Mouse (Mus musculus) intestine, postnatal 0 days (tissue): ENCODE measurements around the gene Ccnjl. TPM values are rescaled to one million over a fixed set of nuclear protein-coding genes. Genes with fewer than 3 reads are reported as not detected.

Experiments used
- ATAC-seq: fragments of 200-750 bp; cut with Nextera tagmentation; 2 replicates; pipeline ENCODE4 v1.8.0; 2017; ENCODE audit warnings: mild to moderate bottlenecking, moderate TSS enrichment, moderate library complexity
- H3K27ac ChIP-seq: fragments of 300-500 bp; sonication (generic); 2 replicates; pipeline ENCODE4 v1.5.1; 2014; ENCODE audit warnings: mild to moderate bottlenecking, low read depth, low read length, moderate library complexity
- H3K27me3 ChIP-seq: fragments of 300-500 bp; sonication (generic); replicated peaks from 2 replicates; pipeline ENCODE4 v1.6.1; 2014; ENCODE audit warnings: low read length, mixed read lengths; ENCODE audit not compliant: control insufficient read depth, insufficient read depth
- H3K36me3 ChIP-seq: fragments of 300-500 bp; sonication (generic); 2 replicates; pipeline ENCODE4 v1.6.1; 2014; ENCODE audit warnings: mild to moderate bottlenecking, moderate library complexity; ENCODE audit not compliant: control insufficient read depth, insufficient read depth
- H3K4me1 ChIP-seq: fragments of 300-500 bp; sonication (generic); replicated peaks from 2 replicates; pipeline ENCODE4 v1.6.1; 2014; ENCODE audit warnings: antibody characterized with exemption, low read length, mixed read lengths; ENCODE audit not compliant: control insufficient read depth, insufficient read depth
- H3K4me2 ChIP-seq: fragments of 300-500 bp; sonication (generic); replicated peaks from 2 replicates; pipeline ENCODE4 v1.6.1; 2014; ENCODE audit warnings: low read depth, mild to moderate bottlenecking, moderate library complexity
- H3K4me3 ChIP-seq: fragments of 300-500 bp; sonication (generic); 2 replicates; pipeline ENCODE4 v1.5.1; 2014; ENCODE audit warnings: low read depth, low read length
- H3K9ac ChIP-seq: fragments of 300-500 bp; sonication (generic); 2 replicates; pipeline ENCODE4 v1.6.1; 2014; ENCODE audit warnings: mild to moderate bottlenecking, low read depth, low read length
- H3K9me3 ChIP-seq: fragments of 300-500 bp; sonication (generic); 2 replicates; pipeline ENCODE4 v1.6.1; 2016; ENCODE audit warnings: mixed run types; ENCODE audit not compliant: control insufficient read depth
- CTCF ChIP-seq: sonication (generic); IDR thresholded peaks from 2 replicates; pipeline ENCODE4 v1.5.1; 2016; ENCODE audit warnings: low read depth, mild to moderate bottlenecking, control low read depth, antibody characterized with exemption, moderate library complexity
- WGBS: fragments of 180-500 bp; shearing (Covaris S2); extraction: QIAGEN DNeasy Blood & Tissue Kit; methylation state at CpG from one replicate; pipeline ENCODE4 v1.1.7; 2014; 5-methylcytosine and 5-hydroxymethylcytosine counted together
- polyA plus RNA-seq: library from polyadenylated mRNA; unstranded; fragments of >200 nt; fragmentation: Nextera tagmentation; extraction: Ambion mirVana; gene quantifications from 2 replicates; pipeline ENCODE4 v1.2.1, GENCODE M21; 2015

Ccnjl gene
- polyA plus RNA-seq, 1 experiment from 2014 or later = 15.8 TPM

DNA sequence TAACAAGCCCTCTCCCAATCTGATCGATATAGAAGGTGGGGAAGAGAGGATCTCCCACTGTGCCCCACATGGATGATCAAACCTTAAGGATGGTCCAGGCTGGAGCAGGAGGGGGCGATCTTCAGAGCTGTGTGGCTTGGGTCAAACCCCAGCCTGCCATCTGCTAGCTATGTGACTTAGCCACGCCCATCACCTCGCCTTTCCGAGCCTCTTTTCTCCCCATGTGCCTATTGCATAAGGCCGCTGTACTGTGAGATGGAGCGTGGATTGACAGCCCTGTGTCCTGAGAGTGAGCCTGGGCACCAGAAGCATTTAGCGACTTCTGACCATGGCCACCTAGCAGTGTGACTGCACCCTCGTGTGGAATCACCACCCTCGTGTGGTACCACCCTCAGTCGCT lies 43.9 kb upstream of the Ccnjl start:
- no peaks in the 10 kb centered on the region for H3K4me1 ChIP-seq
- H3K9ac ChIP-seq = no peak overlapping the region
- 47% methylated on average over 11 of the region's 11 CpGs for WGBS
- no peaks in the 10 kb centered on the region for H3K36me3 ChIP-seq
- TF ChIP-seq CTCF = no peak
- H3K27ac ChIP-seq = no peak overlapping the region
- H3K4me2 ChIP-seq = no peak overlapping the region
- no peaks in the 10 kb centered on the region for H3K27me3 ChIP-seq
- no peaks in the 10 kb centered on the region for H3K9me3 ChIP-seq
- no peak overlapping the region for H3K4me3 ChIP-seq
- no peak for ATAC-seq

DNA sequence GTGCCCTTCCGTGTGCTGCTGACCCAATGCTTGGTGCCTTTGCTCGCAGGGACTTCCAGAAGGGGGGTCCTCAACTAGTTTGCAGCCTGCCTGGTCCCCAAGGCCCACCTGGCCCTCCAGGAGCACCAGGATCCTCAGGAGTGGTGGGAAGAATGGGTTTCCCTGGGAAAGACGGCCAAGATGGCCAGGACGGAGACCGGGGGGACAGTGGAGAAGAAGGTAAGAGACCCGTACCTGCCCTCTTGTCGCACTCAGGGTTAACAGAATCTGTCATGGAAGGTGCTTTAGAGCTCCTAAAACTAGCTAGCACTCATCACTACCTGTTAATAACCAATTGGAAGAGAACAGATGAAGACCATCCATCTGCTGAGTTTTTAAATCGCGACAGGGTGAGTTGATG lies 42.7 kb upstream of the Ccnjl start:
- H3K4me3 ChIP-seq = no peak overlapping the region
- H3K4me1 ChIP-seq = no peaks in the 10 kb centered on the region
- no peak overlapping the region for H3K27ac ChIP-seq
- H3K4me2 ChIP-seq = no peak overlapping the region
- H3K9ac ChIP-seq = no peak overlapping the region
- TF ChIP-seq CTCF = no peak
- 87% methylated on average over 9 of the region's 9 CpGs for WGBS
- no peaks in the 10 kb centered on the region for H3K27me3 ChIP-seq
- ATAC-seq = no peak
- no peaks in the 10 kb centered on the region for H3K9me3 ChIP-seq
- H3K36me3 ChIP-seq = no peaks in the 10 kb centered on the region

DNA sequence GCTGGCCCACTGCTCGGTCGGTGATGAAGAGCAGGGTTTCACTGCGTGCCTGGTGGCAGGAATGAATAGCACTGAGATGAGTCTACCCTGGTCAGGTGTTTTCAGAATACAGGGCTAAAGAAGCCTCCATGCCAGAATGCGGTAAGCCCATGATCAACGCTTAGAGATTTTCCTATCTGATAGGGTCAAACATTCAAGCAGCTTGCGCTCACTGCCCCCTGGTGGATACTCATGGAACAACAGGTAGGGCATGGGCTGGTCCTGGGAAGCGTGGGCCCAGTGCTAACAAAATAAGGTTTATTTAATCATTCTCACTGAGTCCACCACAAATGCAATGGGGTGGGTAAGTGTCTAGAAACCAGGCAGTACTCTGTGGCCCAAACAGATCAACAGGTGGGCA lies 35.9 kb upstream of the Ccnjl start:
- ATAC-seq = peak; percentile 39
- WGBS = 32% methylated on average over 7 of the region's 7 CpGs
- Histone ChIP-seq H3K4me2 (no peak overlapping the region), H3K27ac (no peak overlapping the region), H3K36me3 (no peaks in the 10 kb centered on the region), H3K9ac (no peak overlapping the region), H3K27me3 (no peaks in the 10 kb centered on the region), H3K4me3 (no peak overlapping the region), H3K9me3 (no peaks in the 10 kb centered on the region), H3K4me1 (no peaks in the 10 kb centered on the region)
- peak; percentile 97 for TF ChIP-seq CTCF

DNA sequence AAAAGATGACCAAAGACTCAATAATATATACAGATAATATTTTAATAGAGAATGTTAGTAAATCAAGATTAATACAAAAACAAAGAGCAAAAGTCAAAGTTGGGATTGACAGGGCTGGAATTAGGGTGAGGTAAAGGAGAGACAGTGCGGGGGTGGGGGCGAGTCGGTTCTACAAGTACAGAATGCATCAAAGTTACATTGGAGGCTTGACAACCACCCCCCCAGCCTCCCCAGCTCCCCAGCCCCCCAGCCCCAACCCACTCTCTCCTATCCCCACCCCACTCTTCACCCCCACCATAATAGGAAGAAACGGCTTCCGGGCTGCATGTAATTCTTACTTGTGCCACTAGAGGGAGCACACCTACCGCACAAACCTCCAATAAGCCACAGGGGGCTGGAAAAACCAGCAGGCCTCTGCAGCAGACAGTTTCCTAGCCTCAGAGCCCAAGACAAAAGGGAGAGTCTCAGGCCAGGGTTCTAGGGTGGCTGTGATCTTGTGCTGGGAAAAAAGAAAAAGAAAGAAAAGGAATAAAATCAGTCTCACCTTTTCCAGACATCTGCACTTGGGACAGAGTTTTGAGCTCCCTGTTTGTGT lies 34.7 kb upstream of the Ccnjl start:
- peak; percentile 88 for TF ChIP-seq CTCF
- Histone ChIP-seq H3K9ac (no peak overlapping the region), H3K4me1 (no peaks in the 10 kb centered on the region), H3K36me3 (no peaks in the 10 kb centered on the region), H3K27me3 (no peaks in the 10 kb centered on the region), H3K4me3 (no peak overlapping the region), H3K27ac (no peak overlapping the region), H3K9me3 (no peaks in the 10 kb centered on the region), H3K4me2 (no peak overlapping the region)
- 25% methylated on average over 6 of the region's 6 CpGs for WGBS
- ATAC-seq = 0 out of 2 replicates have a peak, but pooled peaks have one; percentile 39

DNA sequence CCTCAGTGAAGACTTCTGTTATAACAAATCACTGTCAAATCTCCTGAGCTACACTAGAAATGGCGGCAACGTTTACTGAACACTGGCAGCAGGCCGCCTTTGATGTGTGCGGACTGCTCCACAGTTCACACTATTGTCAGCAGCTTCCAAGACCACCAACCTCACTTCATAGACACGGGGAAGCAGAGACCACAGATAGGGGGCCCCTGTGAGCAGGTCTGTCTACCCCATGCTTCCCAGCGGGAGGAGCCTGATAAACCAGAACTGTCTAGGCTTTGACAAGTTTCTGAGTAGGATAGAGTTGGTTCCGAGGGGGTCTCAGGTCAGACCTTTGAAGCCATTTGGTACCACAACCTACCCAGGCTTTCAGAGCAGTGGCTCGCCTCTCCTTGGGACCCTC lies 33.5 kb upstream of the Ccnjl start:
- no peak overlapping the region for H3K27ac ChIP-seq
- no peak overlapping the region for H3K4me3 ChIP-seq
- H3K9me3 ChIP-seq = no peaks in the 10 kb centered on the region
- ATAC-seq = no peak
- no peak overlapping the region for H3K4me2 ChIP-seq
- no peaks in the 10 kb centered on the region for H3K27me3 ChIP-seq
- peak; percentile 54 for TF ChIP-seq CTCF
- no peaks in the 10 kb centered on the region for H3K36me3 ChIP-seq
- 70% methylated on average over 8 of the region's 8 CpGs for WGBS
- no peaks in the 10 kb centered on the region for H3K4me1 ChIP-seq
- H3K9ac ChIP-seq = no peak overlapping the region

DNA sequence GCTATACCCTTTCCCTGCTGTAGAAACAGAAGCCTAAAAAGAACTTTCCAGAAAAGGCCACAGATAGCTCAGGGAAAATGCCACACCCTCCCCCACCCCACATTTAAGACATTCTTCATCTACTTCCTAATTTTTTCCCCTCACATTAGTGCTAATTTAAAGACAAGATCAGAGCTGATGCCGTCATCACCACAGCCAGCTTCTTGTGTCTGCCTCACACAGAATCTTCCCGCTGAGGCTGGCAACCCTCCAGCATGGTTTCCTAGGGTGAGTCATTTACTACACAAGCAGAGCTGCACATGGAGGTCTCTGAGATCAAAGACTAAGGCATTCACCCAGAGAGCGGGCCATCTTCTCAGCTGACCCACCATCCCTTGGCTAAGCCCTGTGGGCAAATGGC lies 33.1 kb upstream of the Ccnjl start:
- no peak overlapping the region for H3K9ac ChIP-seq
- WGBS = 44% methylated on average over 3 of the region's 3 CpGs
- H3K27ac ChIP-seq = no peak overlapping the region
- no peak for ATAC-seq
- H3K4me2 ChIP-seq = no peak overlapping the region
- no peaks in the 10 kb centered on the region for H3K36me3 ChIP-seq
- H3K4me3 ChIP-seq = no peak overlapping the region
- TF ChIP-seq CTCF = no peak
- no peaks in the 10 kb centered on the region for H3K27me3 ChIP-seq
- H3K4me1 ChIP-seq = no peaks in the 10 kb centered on the region
- H3K9me3 ChIP-seq = no peaks in the 10 kb centered on the region

DNA sequence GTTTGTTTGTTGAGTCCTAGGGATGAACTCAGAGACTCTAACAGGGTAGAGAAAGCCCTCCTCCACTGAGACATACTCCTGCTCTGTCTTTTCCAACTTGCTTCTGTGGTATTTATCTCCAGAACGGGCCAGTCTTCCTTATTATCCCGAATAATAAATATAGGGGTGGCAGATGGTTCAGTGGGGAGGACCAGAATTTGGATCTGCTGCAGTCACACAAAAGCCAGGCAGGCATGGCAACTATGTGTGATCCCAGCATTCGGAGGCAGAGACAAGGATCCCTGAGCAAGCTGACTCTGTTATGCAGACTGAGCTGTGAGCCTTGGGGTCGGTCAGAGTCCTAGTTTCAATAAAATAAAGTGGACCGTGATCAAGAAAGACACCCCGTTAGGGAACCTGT lies 27.3 kb upstream of the Ccnjl start:
- TF ChIP-seq CTCF = no peak
- H3K4me2 ChIP-seq = no peak overlapping the region
- 84% methylated on average over 6 of the region's 6 CpGs for WGBS
- H3K4me1 ChIP-seq = no peaks in the 10 kb centered on the region
- H3K9me3 ChIP-seq = no peaks in the 10 kb centered on the region
- H3K27ac ChIP-seq = no peak overlapping the region
- no peaks in the 10 kb centered on the region for H3K27me3 ChIP-seq
- no peak overlapping the region for H3K4me3 ChIP-seq
- no peak overlapping the region for H3K9ac ChIP-seq
- no peaks in the 10 kb centered on the region for H3K36me3 ChIP-seq
- ATAC-seq = no peak
